Mouse (Mus musculus) neural tube, embryonic 13.5 days (tissue): Measurements from ENCODE around the gene Ap2a2. TPM values are rescaled to one million over a fixed set of nuclear protein-coding genes. Genes with fewer than 3 reads are reported as not detected.
"Not testable (repeated sequence)": the region's sequence is repeated elsewhere in the genome, so short reads cannot be mapped to it uniquely, and the experiment has no call there.

Source experiments
- ATAC-seq: fragments of 200-750 bp; cut with Nextera tagmentation; 2 replicates; pipeline ENCODE4 v1.8.0; 2017; ENCODE audit warnings: low read depth, mild to moderate bottlenecking, moderate TSS enrichment, moderate library complexity
- H3K27ac ChIP-seq: fragments of 300-500 bp; sonication (generic); replicated peaks from 2 replicates; pipeline ENCODE4 v1.5.1; 2015; ENCODE audit warnings: moderate library complexity, mild to moderate bottlenecking, inconsistent platforms
- H3K27me3 ChIP-seq: fragments of 300-500 bp; sonication (generic); 2 replicates; pipeline ENCODE4 v1.6.1; 2015; ENCODE audit warnings: mild to moderate bottlenecking, inconsistent platforms
- H3K36me3 ChIP-seq: fragments of 300-500 bp; sonication (generic); 2 replicates; pipeline ENCODE4 v1.6.1; 2015; ENCODE audit warnings: mild to moderate bottlenecking, inconsistent platforms
- H3K4me1 ChIP-seq: fragments of 300-500 bp; sonication (generic); replicated peaks from 2 replicates; pipeline ENCODE4 v1.6.1; 2015; ENCODE audit warnings: inconsistent platforms
- H3K4me2 ChIP-seq: fragments of 300-500 bp; sonication (generic); 2 replicates; pipeline ENCODE4 v1.6.1; 2015; ENCODE audit warnings: inconsistent platforms, mild to moderate bottlenecking, moderate library complexity
- H3K4me3 ChIP-seq: fragments of 300-500 bp; sonication (generic); 2 replicates; pipeline ENCODE4 v1.5.1; 2015; ENCODE audit warnings: mild to moderate bottlenecking, inconsistent platforms
- H3K9ac ChIP-seq: fragments of 300-500 bp; sonication (generic); 2 replicates; pipeline ENCODE4 v1.6.1; 2015; ENCODE audit warnings: moderate library complexity, mild to moderate bottlenecking, inconsistent platforms
- H3K9me3 ChIP-seq: fragments of 300-500 bp; sonication (generic); 2 replicates; pipeline ENCODE4 v1.6.1; 2016; ENCODE audit warnings: inconsistent platforms
- WGBS: fragments of 180-500 bp; shearing (Covaris S2); methylation state at CpG from one replicate; pipeline ENCODE4 v1.1.7; 2015; 5-methylcytosine and 5-hydroxymethylcytosine counted together
- polyA plus RNA-seq: library from polyadenylated mRNA; unstranded; fragments of >200 nt; fragmentation: Nextera tagmentation; extraction: Ambion mirVana; gene quantifications from 2 replicates; pipeline ENCODE4 v1.2.1, GENCODE M21; 2015

Gene Ap2a2
- polyA plus RNA-seq, 1 experiment from 2014 or later: 109 TPM

DNA sequence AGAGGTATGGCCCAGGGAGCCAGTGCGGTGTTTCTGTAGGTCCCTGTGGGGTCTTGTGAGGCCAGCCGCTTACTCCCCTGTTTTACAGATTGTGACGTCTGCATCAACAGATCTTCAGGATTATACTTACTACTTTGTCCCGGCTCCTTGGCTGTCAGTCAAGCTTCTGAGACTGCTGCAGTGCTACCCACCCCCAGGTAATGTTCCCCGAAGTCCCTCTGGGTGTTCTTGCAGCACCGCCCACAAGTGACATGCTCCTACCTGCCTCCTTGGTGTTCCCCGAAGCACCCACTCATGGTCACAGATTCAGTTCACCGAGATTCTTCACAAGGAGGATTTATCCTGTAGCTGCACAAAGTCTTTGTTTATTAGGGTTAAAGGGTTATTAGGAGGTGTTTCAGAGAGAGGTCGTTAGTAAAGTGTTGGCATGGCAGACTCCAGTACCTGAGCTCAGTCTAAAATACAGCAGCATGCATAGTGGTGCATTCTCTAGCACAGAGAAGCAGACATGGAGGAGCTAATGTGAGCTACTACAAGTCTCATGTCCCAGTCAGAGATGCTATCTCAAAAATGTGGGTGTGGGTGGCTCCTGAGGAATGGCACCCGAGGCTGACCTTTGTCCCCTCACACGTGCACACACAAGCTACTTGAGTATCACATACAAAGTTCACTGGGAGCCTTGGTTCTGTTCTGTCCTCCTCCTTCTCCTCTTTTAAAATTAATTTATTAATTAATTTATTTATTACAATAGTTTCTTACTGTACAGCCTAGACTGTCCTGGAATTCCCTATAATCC lies 47.9 kb downstream of the Ap2a2 start:
- H3K36me3 ChIP-seq: peaks cover 84% of the 10 kb centered on the region
- no peak for ATAC-seq
- H3K27me3 ChIP-seq: no peaks in the 10 kb centered on the region
- no peak overlapping the region for H3K4me2 ChIP-seq
- WGBS: 92% methylated on average over 11 of the region's 11 CpGs
- no peak overlapping the region for H3K27ac ChIP-seq
- H3K4me1 ChIP-seq: peaks cover 15% of the 10 kb centered on the region; the same call in 1 of the 2 replicates
- H3K9ac ChIP-seq: no peak overlapping the region
- no peak overlapping the region for H3K4me3 ChIP-seq
- no peaks in the 10 kb centered on the region for H3K9me3 ChIP-seq

DNA sequence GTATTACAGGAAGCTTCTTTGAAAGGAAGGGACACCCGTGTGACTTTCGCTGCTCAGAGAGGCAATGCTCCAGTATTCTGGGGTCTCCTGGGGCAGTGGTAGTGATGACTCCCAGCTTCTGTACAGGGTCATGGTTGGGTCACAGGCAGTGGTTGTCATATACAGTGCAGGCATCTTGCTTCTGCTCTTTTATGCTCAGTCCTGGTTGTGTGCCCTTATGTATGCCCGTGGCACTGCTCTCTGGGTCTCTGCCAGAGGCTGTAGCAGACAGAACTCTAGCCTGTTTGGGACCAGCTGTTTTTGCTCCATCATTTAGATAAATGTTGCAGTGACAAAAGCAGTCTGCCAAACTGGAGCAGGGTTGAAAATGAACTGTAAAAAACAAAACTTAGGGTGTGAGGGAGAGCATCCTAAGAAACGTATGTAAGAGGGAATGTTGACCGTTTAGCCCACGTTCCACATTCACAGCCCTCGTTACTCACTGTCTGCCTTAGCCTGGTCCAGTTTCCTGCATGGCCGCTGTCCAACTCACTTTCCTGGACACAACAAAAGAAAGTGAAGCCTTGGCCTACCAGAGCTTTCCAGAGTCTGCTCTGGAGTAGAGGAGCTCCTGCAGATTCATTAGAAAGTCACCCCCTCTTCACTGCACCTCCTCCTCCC lies 49.9 kb downstream of the Ap2a2 start:
- H3K27me3 ChIP-seq: no peaks in the 10 kb centered on the region
- H3K27ac ChIP-seq: peak overlapping the region; percentile 70
- peaks cover 15% of the 10 kb centered on the region; the same call in 1 of the 2 replicates for H3K4me1 ChIP-seq
- no peak for ATAC-seq
- H3K9me3 ChIP-seq: no peaks in the 10 kb centered on the region
- peaks cover 86% of the 10 kb centered on the region for H3K36me3 ChIP-seq
- no peak overlapping the region for H3K9ac ChIP-seq
- H3K4me3 ChIP-seq: no peak overlapping the region
- no peak overlapping the region for H3K4me2 ChIP-seq
- WGBS: 77% methylated on average over 8 of the region's 8 CpGs

DNA sequence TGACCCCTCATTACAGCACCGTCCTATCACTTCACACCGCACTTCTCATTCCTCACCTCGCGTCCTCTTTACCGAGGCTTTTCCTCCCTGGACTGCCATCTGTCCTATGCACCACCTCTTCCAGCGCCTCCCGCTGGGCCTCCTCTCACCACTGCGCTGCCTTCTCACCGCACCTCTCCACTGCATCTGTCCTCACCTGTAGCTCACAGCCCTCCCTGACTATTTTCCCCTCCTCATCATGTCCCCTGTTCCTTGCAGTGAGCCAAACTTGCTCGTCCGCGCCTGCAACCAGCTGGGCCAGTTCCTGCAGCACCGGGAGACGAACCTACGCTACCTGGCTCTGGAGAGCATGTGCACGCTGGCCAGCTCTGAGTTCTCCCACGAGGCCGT lies 50.4 kb downstream of the Ap2a2 start:
- Histone ChIP-seq H3K4me3 (no peak overlapping the region), H3K9me3 (no peaks in the 10 kb centered on the region), H3K27me3 (no peaks in the 10 kb centered on the region), H3K4me1 (peaks cover 15% of the 10 kb centered on the region; the same call in 1 of the 2 replicates), H3K36me3 (peaks cover 91% of the 10 kb centered on the region), H3K4me2 (no peak overlapping the region), H3K27ac (0 out of 2 replicates have a peak overlapping the region, but pooled peaks have one; percentile 70), H3K9ac (no peak overlapping the region)
- ATAC-seq: no peak
- 88% methylated on average over 18 of the region's 18 CpGs for WGBS

DNA sequence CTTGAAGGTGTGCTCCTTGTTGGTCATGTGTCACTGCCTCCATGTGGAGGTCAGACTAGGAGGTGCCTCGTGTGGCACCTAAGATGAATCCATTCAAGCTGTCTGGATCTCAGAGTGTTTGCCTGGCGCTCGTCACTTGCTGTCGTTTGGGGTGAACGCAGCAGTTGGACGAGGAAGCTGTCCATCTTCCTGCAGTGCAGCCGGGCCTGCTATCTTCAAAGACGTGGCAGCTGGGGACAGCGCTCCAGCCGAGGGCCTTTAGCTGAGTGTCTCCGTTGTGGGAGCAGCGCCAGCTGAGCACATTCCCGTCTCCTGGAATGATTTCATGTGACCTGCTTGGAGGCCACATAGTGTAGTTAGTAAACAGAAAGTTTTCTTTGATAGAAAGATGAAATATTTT lies 50.8 kb downstream of the Ap2a2 start:
- Histone ChIP-seq H3K9ac (no peak overlapping the region), H3K4me1 (peaks cover 15% of the 10 kb centered on the region; the same call in 1 of the 2 replicates), H3K4me3 (no peak overlapping the region), H3K36me3 (peaks cover 93% of the 10 kb centered on the region), H3K27ac (no peak overlapping the region), H3K27me3 (no peaks in the 10 kb centered on the region), H3K9me3 (no peaks in the 10 kb centered on the region), H3K4me2 (no peak overlapping the region)
- no peak for ATAC-seq
- 73% methylated on average over 13 of the region's 13 CpGs for WGBS

DNA sequence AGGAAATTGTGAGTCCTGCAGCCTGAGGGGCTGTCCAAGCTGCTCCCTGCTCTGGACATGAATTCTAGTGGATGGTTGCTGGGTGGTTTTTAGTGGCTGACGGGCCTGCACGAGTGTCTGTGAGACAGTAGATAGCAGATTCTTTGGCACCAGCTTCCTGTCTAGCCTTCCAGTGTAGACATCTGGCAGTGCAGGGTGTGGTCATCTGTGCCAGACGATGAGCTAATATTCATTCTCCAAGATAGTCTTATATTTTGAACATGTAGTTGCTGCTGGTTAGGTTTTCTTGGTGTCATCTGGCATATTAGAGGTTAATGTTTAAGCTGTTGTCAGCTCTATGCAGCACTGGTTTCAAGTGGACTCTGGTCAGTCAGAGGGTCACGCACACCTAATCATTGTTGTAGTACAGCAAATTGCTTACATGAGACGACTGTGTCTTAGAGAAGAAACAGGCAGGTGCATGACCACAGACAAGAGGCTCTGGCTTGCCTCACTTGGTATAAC lies 52.4 kb downstream of the Ap2a2 start:
- Histone ChIP-seq H3K9ac (no peak overlapping the region), H3K4me3 (no peak overlapping the region), H3K36me3 (peaks cover 92% of the 10 kb centered on the region), H3K27ac (no peak overlapping the region), H3K4me2 (no peak overlapping the region), H3K9me3 (no peaks in the 10 kb centered on the region), H3K27me3 (no peaks in the 10 kb centered on the region), H3K4me1 (peaks cover 15% of the 10 kb centered on the region; the same call in 1 of the 2 replicates)
- no peak for ATAC-seq
- WGBS: 87% methylated on average over 5 of the region's 5 CpGs

DNA sequence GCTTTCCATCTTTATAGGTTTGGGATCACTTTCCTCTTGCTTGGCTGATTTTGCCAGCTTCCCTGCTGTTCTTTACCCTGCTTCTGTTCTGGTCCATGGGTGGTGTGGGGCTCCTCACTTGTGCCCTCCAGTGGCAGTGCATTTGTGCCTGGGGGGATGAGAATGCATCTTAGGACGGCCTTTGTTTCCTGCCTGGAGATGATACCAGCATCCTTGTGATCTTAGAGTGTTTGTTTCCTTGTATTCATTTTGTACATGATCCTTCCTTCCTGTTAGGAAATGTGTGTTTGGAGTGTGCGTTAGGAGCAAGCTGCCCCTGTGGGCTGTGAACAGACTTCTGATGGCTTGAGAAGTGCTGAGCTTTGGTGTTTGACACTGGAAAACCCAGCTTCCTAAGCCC lies 62.2 kb downstream of the Ap2a2 start:
- Histone ChIP-seq H3K4me3 (no peak overlapping the region), H3K36me3 (peaks cover 96% of the 10 kb centered on the region), H3K4me1 (no peaks in the 10 kb centered on the region), H3K27ac (no peak overlapping the region), H3K9ac (no peak overlapping the region), H3K9me3 (no peaks in the 10 kb centered on the region), H3K27me3 (no peaks in the 10 kb centered on the region), H3K4me2 (no peak overlapping the region)
- 79% methylated on average over 2 of the region's 2 CpGs for WGBS
- ATAC-seq: no peak

DNA sequence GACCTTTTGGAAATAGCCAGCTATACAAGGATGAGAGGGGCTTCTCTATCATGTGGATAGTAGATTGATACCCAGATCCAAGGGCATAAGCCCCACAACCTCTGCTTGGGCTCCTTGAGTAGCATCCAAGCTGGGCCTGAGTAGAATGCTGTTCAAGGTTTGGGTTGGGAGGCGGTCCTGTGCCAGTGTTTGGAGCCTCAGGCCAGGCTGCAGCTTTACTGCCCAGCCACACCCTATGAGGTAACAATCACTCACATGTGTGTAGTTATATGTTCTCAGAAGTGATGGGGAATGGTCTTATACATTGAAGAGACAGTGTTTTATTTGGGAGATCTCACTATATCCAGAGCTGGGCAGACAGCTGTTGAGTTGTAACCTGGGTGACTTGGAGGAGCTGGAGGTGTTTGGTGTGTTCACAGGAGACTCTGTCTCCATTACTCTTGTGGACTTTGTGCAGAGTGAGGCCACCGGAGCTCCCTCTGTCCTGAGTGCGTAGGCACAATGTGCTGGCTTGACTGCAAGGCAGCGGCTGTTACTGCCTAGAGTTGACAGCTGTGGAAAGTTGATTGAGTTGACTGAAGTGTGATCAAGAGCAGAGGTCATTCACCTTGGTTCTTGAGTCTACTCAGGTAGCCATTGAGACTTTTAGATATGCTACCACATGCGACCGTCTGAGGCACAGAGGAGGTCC lies 63.3 kb downstream of the Ap2a2 start:
- Histone ChIP-seq H3K9ac (no peak overlapping the region), H3K36me3 (peaks cover 96% of the 10 kb centered on the region), H3K4me3 (no peak overlapping the region), H3K27me3 (no peaks in the 10 kb centered on the region), H3K4me1 (no peaks in the 10 kb centered on the region), H3K27ac (no peak overlapping the region), H3K4me2 (no peak overlapping the region), H3K9me3 (no peaks in the 10 kb centered on the region)
- ATAC-seq: no peak
- 96% methylated on average over 6 of the region's 6 CpGs for WGBS

DNA sequence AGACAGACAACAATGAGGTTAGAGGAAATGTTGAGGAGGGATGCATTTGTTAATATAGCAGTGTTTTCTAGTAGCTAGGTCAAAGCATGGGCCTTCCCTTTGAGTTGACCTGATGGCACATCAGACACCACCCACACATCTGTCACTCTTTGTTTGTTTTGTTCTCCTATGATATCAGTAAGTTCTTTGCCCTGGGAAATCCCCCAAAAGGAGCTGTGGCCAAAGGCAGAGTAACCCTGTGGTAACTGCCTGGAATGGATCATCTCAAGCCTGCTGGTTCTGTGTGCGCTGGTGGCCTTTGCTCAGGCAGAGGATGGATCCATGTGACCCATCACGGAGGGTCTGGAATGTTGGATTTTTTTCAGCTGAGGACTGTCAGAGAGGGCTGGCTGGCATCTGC lies 66.0 kb downstream of the Ap2a2 start:
- no peak overlapping the region for H3K27ac ChIP-seq
- WGBS: 94% methylated on average over 2 of the region's 2 CpGs
- H3K4me3 ChIP-seq: no peak overlapping the region
- no peaks in the 10 kb centered on the region for H3K9me3 ChIP-seq
- H3K27me3 ChIP-seq: no peaks in the 10 kb centered on the region
- H3K4me2 ChIP-seq: no peak overlapping the region
- no peaks in the 10 kb centered on the region for H3K4me1 ChIP-seq
- ATAC-seq: no peak
- no peak overlapping the region for H3K9ac ChIP-seq
- peaks cover 96% of the 10 kb centered on the region for H3K36me3 ChIP-seq

DNA sequence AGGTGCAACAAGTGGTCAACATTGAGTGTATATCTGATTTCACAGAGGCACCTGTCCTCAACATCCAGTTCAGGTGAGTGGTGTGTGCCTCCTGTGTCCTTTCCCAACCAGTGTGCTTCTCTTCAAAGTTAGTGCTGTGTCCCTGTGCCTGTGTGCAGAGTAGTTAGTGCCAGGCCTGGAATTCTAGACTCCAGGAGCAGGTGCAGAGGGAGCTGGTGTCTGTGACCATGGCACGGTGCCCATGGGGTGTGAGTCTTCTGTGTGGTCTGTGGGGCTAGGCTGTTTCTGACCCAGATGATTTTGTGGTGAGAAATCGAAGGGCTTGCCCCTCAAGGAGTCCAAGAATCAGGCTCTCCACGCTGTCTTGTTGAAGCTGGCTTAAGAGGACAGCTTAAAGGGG lies 67.3 kb downstream of the Ap2a2 start:
- H3K36me3 ChIP-seq: peaks cover 97% of the 10 kb centered on the region
- 95% methylated on average over 3 of the region's 3 CpGs for WGBS
- no peak overlapping the region for H3K27ac ChIP-seq
- ATAC-seq: no peak
- H3K27me3 ChIP-seq: no peaks in the 10 kb centered on the region
- H3K4me1 ChIP-seq: no peaks in the 10 kb centered on the region
- no peak overlapping the region for H3K4me3 ChIP-seq
- H3K9ac ChIP-seq: no peak overlapping the region
- H3K9me3 ChIP-seq: no peaks in the 10 kb centered on the region
- H3K4me2 ChIP-seq: no peak overlapping the region

DNA sequence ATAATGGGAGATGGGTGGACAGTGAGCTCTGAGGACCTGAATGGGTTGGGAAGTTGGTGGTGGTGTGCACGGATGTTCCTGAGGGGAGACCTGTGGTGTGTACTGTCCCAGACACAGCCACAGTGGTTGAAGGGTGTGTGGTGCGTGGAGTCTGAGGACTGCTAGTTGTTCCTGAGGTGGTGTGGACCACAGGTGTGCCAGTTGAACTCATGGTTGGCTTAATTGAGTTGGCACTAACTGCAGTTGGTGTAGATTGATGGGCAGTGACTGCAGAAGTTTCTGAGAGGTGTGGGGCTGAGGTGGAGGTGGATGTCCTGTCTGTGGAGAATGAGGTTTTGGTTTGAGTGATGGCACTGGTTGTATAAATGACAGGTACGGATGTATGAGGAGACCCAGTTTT lies 76.1 kb downstream of the Ap2a2 start:
- H3K4me1 ChIP-seq, H3K9ac ChIP-seq, H3K4me3 ChIP-seq, H3K27ac ChIP-seq, H3K9me3 ChIP-seq, H3K4me2 ChIP-seq, H3K27me3 ChIP-seq: not testable (repeated sequence)
- peaks cover 20% of the 10 kb centered on the region for H3K36me3 ChIP-seq
- ATAC-seq: peak; percentile 51
- WGBS: 90% methylated on average over 2 of the region's 3 CpGs

DNA sequence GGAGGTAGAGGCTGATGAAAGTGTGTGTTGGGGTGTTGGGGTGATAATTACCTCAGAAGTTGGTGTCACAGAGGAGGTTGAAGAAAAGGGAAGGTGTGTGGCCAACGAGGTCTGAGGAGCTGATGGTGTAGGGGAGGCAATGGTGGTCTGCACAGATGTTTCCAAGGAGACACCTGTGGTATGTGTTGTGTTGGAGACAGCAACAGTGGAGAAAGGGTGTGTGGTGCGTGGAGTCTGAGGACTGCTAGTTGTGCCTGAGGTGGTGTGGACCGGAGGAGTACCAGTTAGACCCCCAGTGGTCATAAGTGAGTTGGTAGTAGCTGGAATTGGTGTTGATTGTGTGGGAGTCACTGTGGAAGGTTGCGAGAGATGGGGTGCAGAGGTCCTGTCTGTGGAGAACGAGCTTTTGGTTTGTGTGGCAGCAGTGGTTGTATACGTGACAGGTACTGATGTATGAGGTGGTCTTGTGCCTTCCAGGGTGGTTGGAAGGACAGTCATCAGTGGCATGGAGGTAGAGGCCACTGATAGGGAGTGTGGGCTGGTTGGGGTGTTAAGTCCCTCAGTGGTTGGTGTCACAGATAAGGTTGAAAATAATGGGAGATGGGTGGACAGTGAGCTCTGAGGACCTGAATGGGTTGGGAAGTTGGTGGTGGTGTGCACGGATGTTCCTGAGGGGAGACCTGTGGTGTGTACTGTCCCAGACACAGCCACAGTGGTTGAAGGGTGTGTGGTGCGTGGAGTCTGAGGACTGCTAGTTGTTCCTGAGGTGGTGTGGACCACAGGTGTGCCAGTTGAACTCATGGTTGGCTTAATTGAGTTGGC lies 76.8 kb downstream of the Ap2a2 start:
- H3K27ac ChIP-seq, H3K4me2 ChIP-seq, H3K4me1 ChIP-seq, H3K27me3 ChIP-seq, H3K9me3 ChIP-seq, H3K9ac ChIP-seq, H3K4me3 ChIP-seq: not testable (repeated sequence)
- H3K36me3 ChIP-seq: peaks cover 14% of the 10 kb centered on the region
- ATAC-seq: peak; percentile 74
- WGBS: 92% methylated on average over 6 of the region's 8 CpGs
